Mouse (Mus musculus): ENCODE results near the gene Cplx3. TPM values are rescaled to one million over a fixed set of nuclear protein-coding genes. Genes with fewer than 3 reads are reported as not detected.

Gene Cplx3
- polyA plus RNA-seq, 1 experiment from 2014 or later, result not detected

- no peak for TF ChIP-seq CTCF (IDR thresholded peaks at IDR 0.05; ENCODE audit: low read depth)
- Histone ChIP-seq H3K4me2 (replicated peaks; ENCODE audit: low read depth) (no peak overlapping the region), H3K4me3 (ENCODE audit: low read depth, low read length) (no peak overlapping the region), H3K27me3 (ENCODE audit: control insufficient read depth, insufficient read depth, low read length) (no peaks in the 10 kb centered on the region), H3K9ac (ENCODE audit: low read length) (no peak overlapping the region), H3K9me3 (ENCODE audit: control insufficient read depth, low read length) (no peaks in the 10 kb centered on the region), H3K36me3 (ENCODE audit: control insufficient read depth, insufficient read depth, low read length) (no peaks in the 10 kb centered on the region), H3K27ac (replicated peaks) (no peak overlapping the region), H3K4me1 (replicated peaks; ENCODE audit: control insufficient read depth, insufficient read depth) (no peaks in the 10 kb centered on the region)
- DNase-seq (ENCODE audit: low spot score), result no peak
- WGBS, result 70% methylated on average over 7 of the region's 7 CpGs
- ATAC-seq (ENCODE audit: low FRiP score, low TSS enrichment), result no peak
Observed at GRCm38 (mm10) chr9:57613975-57614374, 7.9 kb upstream of the Cplx3 start.

- Histone ChIP-seq H3K4me3 (ENCODE audit: low read depth, low read length) (no peak overlapping the region), H3K9ac (ENCODE audit: low read length) (no peak overlapping the region), H3K4me2 (replicated peaks; ENCODE audit: low read depth) (no peak overlapping the region), H3K4me1 (replicated peaks; ENCODE audit: control insufficient read depth, insufficient read depth) (no peaks in the 10 kb centered on the region), H3K36me3 (ENCODE audit: control insufficient read depth, insufficient read depth, low read length) (no peaks in the 10 kb centered on the region), H3K27me3 (ENCODE audit: control insufficient read depth, insufficient read depth, low read length) (no peaks in the 10 kb centered on the region), H3K27ac (replicated peaks) (no peak overlapping the region), H3K9me3 (ENCODE audit: control insufficient read depth, low read length) (no peaks in the 10 kb centered on the region)
- DNase-seq (ENCODE audit: low spot score) (no peak), ATAC-seq (ENCODE audit: low FRiP score, low TSS enrichment) (no peak)
- WGBS, result 65% methylated on average over 7 of the region's 7 CpGs
- no peak for TF ChIP-seq EP300 (optimal IDR thresholded peaks at IDR 0.05)
- TF ChIP-seq CTCF (IDR thresholded peaks at IDR 0.05; ENCODE audit: low read depth), result no peak
Observed at GRCm38 (mm10) chr9:57612587-57612986, 6.5 kb upstream of the Cplx3 start.

GRCm38 (mm10) chr9:57610359-57610826 is 4.3 kb upstream of the Cplx3 start:
- DNase-seq (ENCODE audit: low spot score) (no peak), ATAC-seq (ENCODE audit: low FRiP score, low TSS enrichment) (no peak)
- Histone ChIP-seq H3K27me3 (ENCODE audit: control insufficient read depth, insufficient read depth, low read length) (peaks cover 3% of the 10 kb centered on the region; the same call in 1 of the 2 replicates), H3K4me2 (replicated peaks; ENCODE audit: low read depth) (no peak overlapping the region), H3K4me1 (replicated peaks; ENCODE audit: control insufficient read depth, insufficient read depth) (no peaks in the 10 kb centered on the region), H3K36me3 (ENCODE audit: control insufficient read depth, insufficient read depth, low read length) (no peaks in the 10 kb centered on the region), H3K4me3 (ENCODE audit: low read depth, low read length) (no peak overlapping the region), H3K9me3 (ENCODE audit: control insufficient read depth, low read length) (no peaks in the 10 kb centered on the region), H3K27ac (replicated peaks) (no peak overlapping the region), H3K9ac (ENCODE audit: low read length) (no peak overlapping the region)
- TF ChIP-seq EP300 (optimal IDR thresholded peaks at IDR 0.05), result no peak
- TF ChIP-seq CTCF (IDR thresholded peaks at IDR 0.05; ENCODE audit: low read depth), result no peak
- 57% methylated on average over 3 of the region's 3 CpGs for WGBS

GRCm38 (mm10) chr9:57609803-57610202 is 3.7 kb upstream of the Cplx3 start:
- ATAC-seq (ENCODE audit: low FRiP score, low TSS enrichment) (no peak), DNase-seq (ENCODE audit: low spot score) (no peak)
- Histone ChIP-seq H3K27me3 (ENCODE audit: control insufficient read depth, insufficient read depth, low read length) (peaks cover 3% of the 10 kb centered on the region; the same call in 1 of the 2 replicates), H3K9me3 (ENCODE audit: control insufficient read depth, low read length) (no peaks in the 10 kb centered on the region), H3K9ac (ENCODE audit: low read length) (no peak overlapping the region), H3K27ac (replicated peaks) (no peak overlapping the region), H3K4me2 (replicated peaks; ENCODE audit: low read depth) (no peak overlapping the region), H3K4me1 (replicated peaks; ENCODE audit: control insufficient read depth, insufficient read depth) (no peaks in the 10 kb centered on the region), H3K36me3 (ENCODE audit: control insufficient read depth, insufficient read depth, low read length) (no peaks in the 10 kb centered on the region), H3K4me3 (ENCODE audit: low read depth, low read length) (no peak overlapping the region)
- WGBS, result 59% methylated on average over 3 of the region's 3 CpGs
- TF ChIP-seq EP300 (optimal IDR thresholded peaks at IDR 0.05), result no peak
- TF ChIP-seq CTCF (IDR thresholded peaks at IDR 0.05; ENCODE audit: low read depth), result no peak

GRCm38 (mm10) chr9:57605503-57605902 is 578 bp downstream of the Cplx3 start:
- TF ChIP-seq EP300 (optimal IDR thresholded peaks at IDR 0.05) (no peak), CTCF (IDR thresholded peaks at IDR 0.05; ENCODE audit: low read depth) (no peak)
- DNase-seq (ENCODE audit: low spot score), result no peak
- Histone ChIP-seq H3K4me2 (replicated peaks; ENCODE audit: low read depth) (no peak overlapping the region), H3K4me3 (ENCODE audit: low read depth, low read length) (no peak overlapping the region), H3K36me3 (ENCODE audit: control insufficient read depth, insufficient read depth, low read length) (no peaks in the 10 kb centered on the region), H3K4me1 (replicated peaks; ENCODE audit: control insufficient read depth, insufficient read depth) (no peaks in the 10 kb centered on the region), H3K27ac (replicated peaks) (no peak overlapping the region), H3K27me3 (ENCODE audit: control insufficient read depth, insufficient read depth, low read length) (peaks cover 3% of the 10 kb centered on the region; the same call in 1 of the 2 replicates), H3K9ac (ENCODE audit: low read length) (no peak overlapping the region), H3K9me3 (ENCODE audit: control insufficient read depth, low read length) (no peaks in the 10 kb centered on the region)
- 18% methylated on average over 9 of the region's 9 CpGs for WGBS
- no peak for ATAC-seq (ENCODE audit: low FRiP score, low TSS enrichment)

- Histone ChIP-seq H3K9me3 (ENCODE audit: control insufficient read depth, low read length) (no peaks in the 10 kb centered on the region), H3K27ac (replicated peaks) (no peak overlapping the region), H3K36me3 (ENCODE audit: control insufficient read depth, insufficient read depth, low read length) (no peaks in the 10 kb centered on the region), H3K4me3 (ENCODE audit: low read depth, low read length) (no peak overlapping the region), H3K27me3 (ENCODE audit: control insufficient read depth, insufficient read depth, low read length) (peaks cover 3% of the 10 kb centered on the region; the same call in 1 of the 2 replicates), H3K4me2 (replicated peaks; ENCODE audit: low read depth) (no peak overlapping the region), H3K4me1 (replicated peaks; ENCODE audit: control insufficient read depth, insufficient read depth) (no peaks in the 10 kb centered on the region), H3K9ac (ENCODE audit: low read length) (no peak overlapping the region)
- TF ChIP-seq CTCF (IDR thresholded peaks at IDR 0.05; ENCODE audit: low read depth), result no peak
- no peak for TF ChIP-seq EP300 (optimal IDR thresholded peaks at IDR 0.05)
- ATAC-seq (ENCODE audit: low FRiP score, low TSS enrichment), result no peak
- WGBS, result 83% methylated on average over 4 of the region's 4 CpGs
- no peak for DNase-seq (ENCODE audit: low spot score)
Observed at GRCm38 (mm10) chr9:57604875-57605274, 1.2 kb downstream of the Cplx3 start.
